Mouse (Mus musculus) heart, postnatal 0 days (tissue): ENCODE results near the gene Adgrf5. TPM values are rescaled to one million over a fixed set of nuclear protein-coding genes. Genes with fewer than 3 reads are reported as not detected.

Experiments used
- ATAC-seq: fragments of 200-750 bp; cut with Nextera tagmentation; 2 replicates; pipeline ENCODE4 v1.8.0; 2017; ENCODE audit warnings: low read depth, moderate number of reproducible peaks, moderate library complexity; ENCODE audit not compliant: insufficient read depth
- DNase-seq: peaks from one replicate; pipeline ENCODE4 v3.0.0-alpha.2; 2016; ENCODE audit warnings: low spot score
- H3K27ac ChIP-seq: fragments of 300-500 bp; sonication (generic); 2 replicates; pipeline ENCODE4 v1.5.1; 2014; ENCODE audit warnings: low read depth, mild to moderate bottlenecking
- H3K27me3 ChIP-seq: fragments of 300-500 bp; sonication (generic); 2 replicates; pipeline ENCODE4 v1.6.1; 2014; ENCODE audit warnings: low read length, mixed read lengths; ENCODE audit not compliant: control insufficient read depth, insufficient read depth
- H3K36me3 ChIP-seq: fragments of 300-500 bp; sonication (generic); replicated peaks from 2 replicates; pipeline ENCODE4 v1.6.1; 2014; ENCODE audit warnings: low read length, mixed read lengths; ENCODE audit not compliant: control insufficient read depth, insufficient read depth
- H3K4me1 ChIP-seq: fragments of 300-500 bp; sonication (generic); 2 replicates; pipeline ENCODE4 v1.6.1; 2014; ENCODE audit warnings: antibody characterized with exemption; ENCODE audit not compliant: control insufficient read depth, insufficient read depth
- H3K4me2 ChIP-seq: fragments of 300-500 bp; sonication (generic); 2 replicates; pipeline ENCODE4 v1.6.1; 2014; ENCODE audit warnings: low read depth, mild to moderate bottlenecking, low read length, moderate library complexity
- H3K4me3 ChIP-seq: fragments of 300-500 bp; sonication (generic); 2 replicates; pipeline ENCODE4 v1.5.1; 2014; ENCODE audit warnings: low read depth, low read length
- H3K9ac ChIP-seq: fragments of 300-500 bp; sonication (generic); replicated peaks from 2 replicates; pipeline ENCODE4 v1.6.1; 2014; ENCODE audit warnings: low read depth, low read length, mixed read lengths
- H3K9me3 ChIP-seq: fragments of 300-500 bp; sonication (generic); replicated peaks from 2 replicates; pipeline ENCODE4 v1.6.1; 2016; ENCODE audit warnings: low read length; ENCODE audit not compliant: control insufficient read depth
- CTCF ChIP-seq: IDR thresholded peaks from 2 replicates; pipeline ENCODE4 v1.5.1; 2016; ENCODE audit warnings: antibody characterized with exemption, control low read depth, low read depth
- EP300 ChIP-seq: IDR thresholded peaks from 2 replicates; pipeline ENCODE4 v1.6.1; 2016; ENCODE audit warnings: antibody characterized with exemption, low read depth
- WGBS: fragments of 180-500 bp; shearing (Covaris S2); extraction: QIAGEN DNeasy Blood & Tissue Kit; methylation state at CpG from one replicate; pipeline ENCODE4 v1.1.7; 2014; 5-methylcytosine and 5-hydroxymethylcytosine counted together
- polyA plus RNA-seq: library from polyadenylated mRNA; unstranded; fragments of >200 nt; fragmentation: Nextera tagmentation; extraction: Ambion mirVana; gene quantifications from 2 replicates; pipeline ENCODE4 v1.2.1, GENCODE M21; 2015
- total RNA-seq: library from RNA; depleted of rRNA; stranded (reverse); fragments of >200 nt; gene quantifications from 2 replicates; pipeline ENCODE4 v1.2.3, GENCODE M21; 2014; ENCODE audit warnings: low replicate concordance; rRNA removed

Adgrf5 gene
- total and polyA plus RNA-seq, 2 experiments from 2014 or later, result 19.1 to 89.0 TPM

- Histone ChIP-seq H3K27ac (no peak overlapping the region), H3K27me3 (no peaks in the 10 kb centered on the region), H3K4me2 (no peak overlapping the region), H3K36me3 (no peaks in the 10 kb centered on the region), H3K9ac (no peak overlapping the region), H3K4me1 (no peaks in the 10 kb centered on the region), H3K9me3 (no peaks in the 10 kb centered on the region), H3K4me3 (no peak overlapping the region)
- no peak for TF ChIP-seq EP300
- TF ChIP-seq CTCF, result no peak
- ATAC-seq, result no peak
- 91% methylated on average over 5 of the region's 5 CpGs for WGBS
- DNase-seq, result no peak
Observed at GRCm38 (mm10) chr17:43501631-43502030, 141.4 kb downstream of the Adgrf5 start.

GRCm38 (mm10) chr17:43502592-43502991 lies 142.3 kb downstream of the Adgrf5 start, which contains the start of gene Mep1a:
Mep1a (minus strand) TSS chr17:43502812.
- Histone ChIP-seq H3K4me3 (no peak within 1 kb of the TSS), H3K27ac (no peak within 1 kb of the TSS), H3K27me3 (no peaks in the 10 kb centered on the region), H3K9me3 (no peaks in the 10 kb centered on the region), H3K4me2 (no peak within 1 kb of the TSS), H3K4me1 (no peaks in the 10 kb centered on the region), H3K36me3 (no peaks in the 10 kb centered on the region), H3K9ac (no peak within 1 kb of the TSS)
- DNase-seq (no peak), ATAC-seq (no peak)
- TF ChIP-seq CTCF (no peak), EP300 (no peak)
- WGBS, result 88% methylated on average over 9 of the region's 9 CpGs

GRCm38 (mm10) chr17:43503861-43504593 lies 143.8 kb downstream of the Adgrf5 start:
- DNase-seq (no peak), ATAC-seq (no peak)
- TF ChIP-seq EP300 (no peak), CTCF (no peak)
- Histone ChIP-seq H3K4me2 (no peak overlapping the region), H3K27ac (no peak overlapping the region), H3K36me3 (no peaks in the 10 kb centered on the region), H3K27me3 (no peaks in the 10 kb centered on the region), H3K4me3 (no peak overlapping the region), H3K9me3 (no peaks in the 10 kb centered on the region), H3K4me1 (no peaks in the 10 kb centered on the region), H3K9ac (no peak overlapping the region)
- WGBS, result 61% methylated on average over 4 of the region's 4 CpGs

GRCm38 (mm10) chr17:43504594-43504934 lies 144.3 kb downstream of the Adgrf5 start:
- Histone ChIP-seq H3K36me3 (no peaks in the 10 kb centered on the region), H3K4me1 (no peaks in the 10 kb centered on the region), H3K4me3 (no peak overlapping the region), H3K27ac (no peak overlapping the region), H3K9me3 (no peaks in the 10 kb centered on the region), H3K27me3 (no peaks in the 10 kb centered on the region), H3K9ac (no peak overlapping the region), H3K4me2 (no peak overlapping the region)
- 64% methylated on average over 6 of the region's 6 CpGs for WGBS
- no peak for DNase-seq
- no peak for ATAC-seq
- TF ChIP-seq EP300, result no peak
- TF ChIP-seq CTCF, result no peak

Other genes starting within 250 kb of the Adgrf5 start
- not detected in 2 replicates for gene Adgrf1, start 90.1 kb upstream of the Adgrf5 start, total RNA-seq
- not detected in 2 replicates for gene Adgrf1, start 90.1 kb upstream of the Adgrf5 start, polyA plus RNA-seq
- not detected in 2 replicates for gene Mep1a, start 142.4 kb downstream of the Adgrf5 start, total RNA-seq
- not detected in 2 replicates for gene Mep1a, start 142.4 kb downstream of the Adgrf5 start, polyA plus RNA-seq
- not detected in 2 replicates for gene Ankrd66, start 183.2 kb downstream of the Adgrf5 start, total RNA-seq
- gene Ankrd66, start 183.2 kb downstream of the Adgrf5 start, polyA plus RNA-seq, result not detected in 2 replicates
- gene Pla2g7, start 207.6 kb downstream of the Adgrf5 start, total RNA-seq, result 2.6 and 22.7 TPM in 2 replicates
- 11.1 and 12.3 TPM in 2 replicates for gene Pla2g7, start 207.6 kb downstream of the Adgrf5 start, polyA plus RNA-seq